Mouse (Mus musculus) forebrain, embryonic 12.5 days (tissue): ENCODE data around the gene Ift81. TPM values are rescaled to one million over a fixed set of nuclear protein-coding genes. Genes with fewer than 3 reads are reported as not detected.

Experiments used
- ATAC-seq: fragments of 200-750 bp; cut with Nextera tagmentation; 2 replicates; pipeline ENCODE4 v1.8.0; 2017; ENCODE audit warnings: moderate TSS enrichment; ENCODE audit not compliant: low FRiP score
- H3K27ac ChIP-seq: fragments of 300-500 bp; sonication (generic); 2 replicates; pipeline ENCODE4 v1.5.1; 2016; ENCODE audit warnings: mild to moderate bottlenecking
- H3K27me3 ChIP-seq: fragments of 300-500 bp; sonication (generic); 2 replicates; pipeline ENCODE4 v1.6.1; 2016; ENCODE audit warnings: mild to moderate bottlenecking
- H3K36me3 ChIP-seq: fragments of 300-500 bp; sonication (generic); replicated peaks from 2 replicates; pipeline ENCODE4 v1.6.1; 2016; ENCODE audit warnings: mild to moderate bottlenecking
- H3K4me1 ChIP-seq: fragments of 300-500 bp; sonication (generic); 2 replicates; pipeline ENCODE4 v1.6.1; 2016
- H3K4me2 ChIP-seq: fragments of 300-500 bp; sonication (generic); 2 replicates; pipeline ENCODE4 v1.6.1; 2016; ENCODE audit warnings: mild to moderate bottlenecking, moderate library complexity
- H3K4me3 ChIP-seq: fragments of 300-500 bp; sonication (generic); replicated peaks from 2 replicates; pipeline ENCODE4 v1.5.1; 2016; ENCODE audit warnings: mild to moderate bottlenecking
- H3K9ac ChIP-seq: fragments of 300-500 bp; sonication (generic); 2 replicates; pipeline ENCODE4 v1.6.1; 2016; ENCODE audit warnings: mild to moderate bottlenecking
- H3K9me3 ChIP-seq: fragments of 300-500 bp; sonication (generic); 2 replicates; pipeline ENCODE4 v1.6.1; 2016
- WGBS: fragments of 180-500 bp; shearing (Covaris S2); methylation state at CpG from one replicate; pipeline ENCODE4 v1.1.7; 2016; 5-methylcytosine and 5-hydroxymethylcytosine counted together
- polyA plus RNA-seq: library from polyadenylated mRNA; unstranded; fragments of >200 nt; fragmentation: Nextera tagmentation; extraction: Ambion mirVana; gene quantifications from 2 replicates; pipeline ENCODE4 v1.2.1, GENCODE M21; 2016

Ift81 gene
- polyA plus RNA-seq, 1 experiment from 2014 or later, result 54.7 TPM

GRCm38 (mm10) chr5:122520254-122521129 lies 93.8 kb downstream of the Ift81 start:
- no peak overlapping the region for H3K27ac ChIP-seq
- H3K27me3 ChIP-seq, result no peaks in the 10 kb centered on the region
- peaks cover 4% of the 10 kb centered on the region; the same call in 1 of the 2 replicates for H3K4me1 ChIP-seq
- no peak overlapping the region for H3K4me2 ChIP-seq
- H3K9me3 ChIP-seq, result no peaks in the 10 kb centered on the region
- 76% methylated on average over 23 of the region's 23 CpGs for WGBS
- H3K36me3 ChIP-seq, result no peaks in the 10 kb centered on the region
- H3K9ac ChIP-seq, result no peak overlapping the region
- ATAC-seq, result no peak
- H3K4me3 ChIP-seq, result no peak overlapping the region

- Histone ChIP-seq H3K36me3 (no peaks in the 10 kb centered on the region), H3K27ac (no peak overlapping the region), H3K9ac (no peak overlapping the region), H3K9me3 (no peaks in the 10 kb centered on the region), H3K4me2 (no peak overlapping the region), H3K4me1 (peaks cover 8% of the 10 kb centered on the region), H3K27me3 (no peaks in the 10 kb centered on the region), H3K4me3 (no peak overlapping the region)
- WGBS, result 69% methylated on average over 7 of the region's 7 CpGs
- ATAC-seq, result no peak
These were observed 95.2 kb downstream of the Ift81 start for GRCm38 (mm10) chr5:122519043-122519660.

GRCm38 (mm10) chr5:122518247-122518646 lies 96.1 kb downstream of the Ift81 start:
- ATAC-seq, result no peak
- no peak overlapping the region for H3K27ac ChIP-seq
- whole genome bisulfite sequencing, result 33% methylated on average over 8 of the region's 8 CpGs
- peaks cover 15% of the 10 kb centered on the region for H3K4me1 ChIP-seq
- H3K4me3 ChIP-seq, result no peak overlapping the region
- no peaks in the 10 kb centered on the region for H3K9me3 ChIP-seq
- no peak overlapping the region for H3K9ac ChIP-seq
- H3K4me2 ChIP-seq, result no peak overlapping the region
- no peaks in the 10 kb centered on the region for H3K27me3 ChIP-seq
- H3K36me3 ChIP-seq, result no peaks in the 10 kb centered on the region

- no peak overlapping the region for H3K9ac ChIP-seq
- H3K4me1 ChIP-seq, result peaks cover 15% of the 10 kb centered on the region
- H3K27me3 ChIP-seq, result no peaks in the 10 kb centered on the region
- 94% methylated on average over 5 of the region's 5 CpGs for WGBS
- no peaks in the 10 kb centered on the region for H3K9me3 ChIP-seq
- no peak overlapping the region for H3K4me2 ChIP-seq
- ATAC-seq, result no peak
- H3K4me3 ChIP-seq, result no peak overlapping the region
- H3K27ac ChIP-seq, result no peak overlapping the region
- H3K36me3 ChIP-seq, result no peaks in the 10 kb centered on the region
These were observed 97.4 kb downstream of the Ift81 start for GRCm38 (mm10) chr5:122516901-122517300.

GRCm38 (mm10) chr5:122516029-122516730 lies 98.1 kb downstream of the Ift81 start:
- no peak for ATAC-seq
- no peaks in the 10 kb centered on the region for H3K9me3 ChIP-seq
- WGBS, result 81% methylated on average over 11 of the region's 11 CpGs
- no peak overlapping the region for H3K4me2 ChIP-seq
- H3K4me3 ChIP-seq, result no peak overlapping the region
- H3K36me3 ChIP-seq, result no peaks in the 10 kb centered on the region
- no peak overlapping the region for H3K27ac ChIP-seq
- H3K4me1 ChIP-seq, result peaks cover 15% of the 10 kb centered on the region
- no peak overlapping the region for H3K9ac ChIP-seq
- no peaks in the 10 kb centered on the region for H3K27me3 ChIP-seq

GRCm38 (mm10) chr5:122514127-122514521 lies 100.2 kb downstream of the Ift81 start:
- 8% methylated on average over 8 of the region's 8 CpGs for WGBS

GRCm38 (mm10) chr5:122513421-122514126 lies 100.7 kb downstream of the Ift81 start:
- no peak overlapping the region for H3K4me3 ChIP-seq
- H3K27ac ChIP-seq, result no peak overlapping the region
- H3K9ac ChIP-seq, result no peak overlapping the region
- no peaks in the 10 kb centered on the region for H3K27me3 ChIP-seq
- WGBS, result 41% methylated on average over 22 of the region's 23 CpGs
- ATAC-seq, result no peak
- H3K9me3 ChIP-seq, result no peaks in the 10 kb centered on the region
- H3K36me3 ChIP-seq, result no peaks in the 10 kb centered on the region
- H3K4me2 ChIP-seq, result peak overlapping the region; percentile 33
- H3K4me1 ChIP-seq, result peaks cover 15% of the 10 kb centered on the region

More at GRCm38 (mm10) chr5:122514127-122514521, 100.2 kb downstream of the Ift81 start:
- H3K27ac ChIP-seq, result no peak overlapping the region
- no peak for ATAC-seq
- no peak overlapping the region for H3K9ac ChIP-seq
- peaks cover 15% of the 10 kb centered on the region for H3K4me1 ChIP-seq
- H3K36me3 ChIP-seq, result no peaks in the 10 kb centered on the region
- H3K4me2 ChIP-seq, result peak overlapping the region; percentile 33
- no peaks in the 10 kb centered on the region for H3K27me3 ChIP-seq
- H3K9me3 ChIP-seq, result no peaks in the 10 kb centered on the region
- no peak overlapping the region for H3K4me3 ChIP-seq

- WGBS, result 78% methylated on average over 6 of the region's 6 CpGs
- Histone ChIP-seq H3K27me3 (no peaks in the 10 kb centered on the region), H3K4me2 (no peak overlapping the region), H3K36me3 (no peaks in the 10 kb centered on the region), H3K9me3 (no peaks in the 10 kb centered on the region), H3K9ac (no peak overlapping the region), H3K4me3 (no peak overlapping the region), H3K27ac (no peak overlapping the region), H3K4me1 (peaks cover 11% of the 10 kb centered on the region)
- ATAC-seq, result no peak
These were observed 102.3 kb downstream of the Ift81 start for GRCm38 (mm10) chr5:122512011-122512410.

GRCm38 (mm10) chr5:122511405-122511804 lies 102.9 kb downstream of the Ift81 start:
- no peak overlapping the region for H3K9ac ChIP-seq
- 0 out of 2 replicates have a peak, but pooled peaks cover 2% of the 10 kb centered on the region for H3K9me3 ChIP-seq
- H3K4me3 ChIP-seq, result no peak overlapping the region
- ATAC-seq, result no peak
- H3K36me3 ChIP-seq, result no peaks in the 10 kb centered on the region
- H3K4me1 ChIP-seq, result peaks cover 11% of the 10 kb centered on the region
- 82% methylated on average over 9 of the region's 9 CpGs for WGBS
- no peaks in the 10 kb centered on the region for H3K27me3 ChIP-seq
- H3K27ac ChIP-seq, result no peak overlapping the region
- H3K4me2 ChIP-seq, result no peak overlapping the region

- H3K36me3 ChIP-seq, result no peaks in the 10 kb centered on the region
- H3K27ac ChIP-seq, result no peak overlapping the region
- no peak overlapping the region for H3K4me2 ChIP-seq
- H3K4me1 ChIP-seq, result peaks cover 11% of the 10 kb centered on the region
- H3K9me3 ChIP-seq, result 0 out of 2 replicates have a peak, but pooled peaks cover 3% of the 10 kb centered on the region
- no peak for ATAC-seq
- no peaks in the 10 kb centered on the region for H3K27me3 ChIP-seq
- no peak overlapping the region for H3K9ac ChIP-seq
- WGBS, result 73% methylated on average over 17 of the region's 17 CpGs
- H3K4me3 ChIP-seq, result no peak overlapping the region
These were observed 103.6 kb downstream of the Ift81 start for GRCm38 (mm10) chr5:122510651-122511157.

- Histone ChIP-seq H3K9ac (no peak overlapping the region), H3K4me3 (no peak overlapping the region), H3K27me3 (no peaks in the 10 kb centered on the region), H3K9me3 (0 out of 2 replicates have a peak, but pooled peaks cover 3% of the 10 kb centered on the region), H3K36me3 (no peaks in the 10 kb centered on the region), H3K27ac (no peak overlapping the region), H3K4me1 (peaks cover 11% of the 10 kb centered on the region), H3K4me2 (no peak overlapping the region)
- no peak for ATAC-seq
- WGBS, result 88% methylated on average over 7 of the region's 7 CpGs
These were observed 104.7 kb downstream of the Ift81 start for GRCm38 (mm10) chr5:122509608-122510007.
